Mouse (Mus musculus): ENCODE data around the gene Il21. TPM values are rescaled to one million over a fixed set of nuclear protein-coding genes. Genes with fewer than 3 reads are reported as not detected.

Il21 gene
- polyA plus RNA-seq (2012; ENCODE audit: low replicate concordance) = not detected in 2 replicates

GRCm38 (mm10) chr3:37232586-37233222 is at the start of gene Il21:
Gene Il21, minus strand, starts transcription at chr3:37232636.

Other genes with a start within 250 kb of the Il21 start
- gene Adad1, start 169.1 kb downstream of the Il21 start, polyA plus RNA-seq (2012; ENCODE audit: low replicate concordance) = not detected in 2 replicates
- 0.48 TPM in 1 of 2 replicates, not detected in the other for gene Il2, start 106.7 kb downstream of the Il21 start, polyA plus RNA-seq (2012; ENCODE audit: low replicate concordance)
- gene Bbs12, start 79.9 kb upstream of the Il21 start, polyA plus RNA-seq (2012; ENCODE audit: low replicate concordance) = 0.05 and 0.28 TPM in 2 replicates
- 0.43 and 1.6 TPM in 2 replicates for gene Cetn4, start 80.1 kb upstream of the Il21 start, polyA plus RNA-seq (2012; ENCODE audit: low replicate concordance)
- 0.02 and 0.12 TPM in 2 replicates for gene Fgf2, start 115.7 kb upstream of the Il21 start, polyA plus RNA-seq (2012; ENCODE audit: low replicate concordance)
- 8.8 and 10.2 TPM in 2 replicates for gene Spata5, start 187.3 kb upstream of the Il21 start, polyA plus RNA-seq (2012; ENCODE audit: low replicate concordance)
- 17.9 and 19.9 TPM in 2 replicates for gene Nudt6, start 187.6 kb upstream of the Il21 start, polyA plus RNA-seq (2012; ENCODE audit: low replicate concordance)

Measured in hematopoietic multipotent progenitor cell, adult 10-12 weeks (in vitro differentiated cells).